Mouse (Mus musculus) common myeloid progenitor, adult 5-6 weeks (primary cell): ENCODE results near the gene Gng12. TPM values are rescaled to one million over a fixed set of nuclear protein-coding genes. Genes with fewer than 3 reads are reported as not detected.

Source experiments
- ATAC-seq: replicated peaks from 2 replicates; pipeline ENCODE4 v1.8.0; 2016; ENCODE audit warnings: low read depth, mild to moderate bottlenecking, moderate TSS enrichment, inconsistent platforms; ENCODE audit not compliant: poor library complexity, severe bottlenecking
- total RNA-seq: library from RNA; stranded (forward); fragments of 200-1000, 187-1606 nt; gene quantifications from 2 replicates; pipeline ENCODE4 v1.2.3, GENCODE M21; 2017

The Gng12 gene
- total RNA-seq, 1 experiment from 2014 or later: 79.5 TPM

DNA sequence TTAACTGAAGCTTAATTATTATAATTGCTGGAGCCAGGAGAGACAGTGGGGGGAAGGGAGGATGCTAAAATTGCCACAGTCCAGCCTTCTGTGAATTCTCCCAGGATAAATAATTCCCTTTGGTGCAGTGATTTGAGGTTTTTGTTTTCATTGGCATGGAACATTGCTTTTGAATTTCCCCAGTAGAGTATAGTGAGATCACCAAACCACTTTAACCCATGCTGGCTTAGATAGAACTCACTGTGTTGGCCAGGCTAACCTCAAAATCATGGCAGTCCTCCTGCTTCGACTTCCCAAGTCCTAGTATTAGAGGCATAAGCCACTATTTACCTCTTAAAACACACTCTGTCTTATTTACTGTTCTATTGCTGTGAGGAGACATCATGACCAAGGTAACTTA, 17.2 kb downstream of the Gng12 start:
- no peak for ATAC-seq

DNA sequence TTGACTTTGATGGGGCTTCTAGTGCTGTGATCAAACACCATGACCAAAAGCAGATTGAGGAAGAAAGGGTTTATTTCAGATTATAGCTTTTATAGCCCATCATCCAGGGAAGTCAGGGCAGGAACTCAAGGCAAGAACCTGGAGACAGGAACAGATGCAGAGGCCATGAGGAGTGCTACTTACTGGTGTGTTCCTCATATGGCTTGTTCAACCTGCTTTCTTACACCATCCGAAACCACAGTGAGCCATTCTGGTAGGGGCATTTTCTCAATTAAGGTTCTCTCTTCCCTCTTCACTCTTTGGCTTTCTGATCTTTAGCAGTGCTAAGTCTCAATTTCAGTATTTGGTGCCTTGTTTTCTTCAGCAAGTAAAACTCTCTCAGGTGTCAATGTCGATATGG, 19.4 kb downstream of the Gng12 start:
- ATAC-seq: no peak

DNA sequence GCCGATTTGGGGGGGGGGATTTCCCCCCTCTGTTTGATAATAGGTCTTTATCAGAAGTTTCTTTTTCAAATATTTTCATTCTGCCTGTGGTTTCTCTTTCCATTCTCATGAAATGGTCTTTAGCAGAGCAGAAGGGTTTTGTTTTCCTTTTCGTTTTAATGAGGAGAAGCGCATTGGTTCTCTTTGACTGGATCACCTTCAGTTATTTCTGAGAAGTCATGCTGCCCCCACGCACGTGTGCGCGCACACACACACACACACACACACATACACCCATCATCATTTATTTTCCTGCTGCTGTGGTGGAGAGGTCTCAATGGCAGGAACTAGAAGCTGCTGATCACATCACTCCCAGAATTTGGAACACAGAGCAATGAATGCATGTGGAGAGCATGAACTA, 20.8 kb downstream of the Gng12 start:
- no peak for ATAC-seq

DNA sequence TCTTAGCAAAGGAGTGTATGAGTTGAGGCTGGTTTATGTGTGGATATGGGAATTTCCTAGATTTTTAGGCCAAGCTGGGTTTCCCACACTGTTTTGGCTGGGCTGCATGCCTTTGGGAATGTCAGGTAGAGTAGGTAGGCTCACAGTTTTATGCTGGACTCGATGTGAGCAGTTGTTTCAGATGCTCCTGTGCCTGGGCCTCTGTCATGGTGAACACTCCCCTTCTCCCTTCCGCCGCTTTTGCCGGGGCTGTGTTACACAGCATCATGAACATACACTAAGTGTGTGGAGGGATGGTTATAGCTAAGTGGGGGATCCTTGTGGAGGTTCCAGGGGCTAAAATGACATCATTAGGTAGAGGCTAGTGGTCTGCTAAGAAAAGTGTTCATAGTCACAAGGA, 24.6 kb downstream of the Gng12 start:
- ATAC-seq: 0 out of 2 replicates have a peak, but pooled peaks have one; percentile 5

DNA sequence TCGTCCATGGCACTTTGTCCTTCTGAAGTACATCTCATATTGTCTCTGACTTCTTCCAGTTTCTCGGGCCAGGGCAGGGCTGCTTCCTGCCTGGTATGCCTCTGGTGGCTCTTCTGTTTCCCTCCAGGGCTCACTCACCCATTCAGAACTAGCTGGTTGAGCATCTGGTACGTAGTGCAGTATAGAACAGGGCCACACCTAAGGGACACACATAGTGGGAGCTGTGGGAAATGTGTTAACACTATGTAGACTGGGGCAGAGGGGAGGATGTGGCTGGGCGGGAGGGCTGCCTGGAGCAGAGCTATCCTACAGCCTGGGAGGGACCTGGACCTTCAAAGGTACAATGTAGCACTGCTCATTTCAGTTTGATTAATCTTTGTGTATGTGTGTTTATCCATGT, 25.6 kb downstream of the Gng12 start:
- no peak for ATAC-seq

DNA sequence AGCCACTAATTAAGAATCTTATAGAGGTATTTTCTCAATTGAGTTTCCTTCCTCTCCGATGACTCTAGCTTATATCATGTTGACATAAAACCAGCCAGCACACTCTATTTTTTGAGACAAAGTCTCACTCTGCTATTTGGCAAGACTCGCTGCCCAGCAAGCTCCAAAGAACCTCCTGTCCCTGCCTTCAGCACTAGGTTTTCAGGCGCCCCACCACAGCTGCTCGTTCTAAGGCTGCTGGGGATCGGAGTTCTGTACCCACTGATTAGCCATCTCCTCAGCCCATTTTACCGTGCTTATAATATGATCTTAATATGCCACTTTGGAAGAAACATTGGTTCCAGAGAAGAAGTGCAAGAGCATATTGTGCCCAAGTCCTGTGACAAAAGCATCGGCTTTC, 26.3 kb downstream of the Gng12 start:
- ATAC-seq: no peak

DNA sequence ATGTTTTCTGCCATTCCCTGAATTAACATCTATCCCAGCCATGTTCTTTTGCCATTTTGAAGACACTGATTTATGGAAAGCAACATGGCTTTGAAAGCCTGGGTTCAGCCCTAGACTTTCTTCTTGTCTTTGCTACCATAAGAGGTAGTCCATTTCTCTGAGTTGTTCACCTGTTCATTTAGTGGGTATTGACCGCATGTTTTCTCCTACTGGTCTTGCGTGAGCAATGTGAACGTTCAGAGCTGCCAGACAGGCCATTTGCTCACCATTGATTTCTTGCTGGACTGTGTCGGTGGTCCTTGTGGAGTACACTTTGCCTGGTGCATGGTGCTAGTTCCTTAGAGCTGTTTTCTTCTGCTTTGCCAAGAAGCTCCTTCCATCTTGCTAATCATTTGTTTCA, 27.7 kb downstream of the Gng12 start:
- ATAC-seq: no peak

DNA sequence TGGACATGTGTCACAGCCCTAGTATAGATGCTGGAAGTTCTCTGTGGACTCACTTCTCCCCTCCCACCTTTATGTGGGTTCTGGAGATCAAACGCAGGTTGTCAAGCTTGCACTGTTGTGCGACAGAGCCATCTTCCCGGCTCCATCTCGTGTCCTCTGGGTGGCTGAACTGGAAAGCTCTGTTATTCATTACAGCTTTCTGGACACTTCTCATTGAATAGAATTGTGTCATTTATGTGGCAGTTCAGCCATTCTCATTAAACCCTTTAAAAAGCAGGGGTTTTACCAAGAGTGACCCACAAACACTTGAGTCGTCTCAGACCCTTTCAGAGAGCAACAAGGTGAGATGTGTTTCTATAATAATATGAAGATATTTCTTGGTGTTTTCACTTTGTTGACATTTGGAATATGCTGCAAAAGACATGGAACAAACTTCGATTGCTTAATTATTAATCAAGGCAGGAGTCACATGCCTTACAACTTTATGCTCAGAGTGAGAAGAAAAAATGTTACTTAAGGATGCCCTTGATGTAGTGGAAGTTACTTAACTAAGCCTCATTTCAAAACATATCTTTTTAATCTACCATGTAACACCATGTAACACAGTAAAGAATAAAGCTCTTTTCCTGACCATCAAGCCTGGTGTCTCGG, 28.2 kb downstream of the Gng12 start:
- no peak for ATAC-seq

DNA sequence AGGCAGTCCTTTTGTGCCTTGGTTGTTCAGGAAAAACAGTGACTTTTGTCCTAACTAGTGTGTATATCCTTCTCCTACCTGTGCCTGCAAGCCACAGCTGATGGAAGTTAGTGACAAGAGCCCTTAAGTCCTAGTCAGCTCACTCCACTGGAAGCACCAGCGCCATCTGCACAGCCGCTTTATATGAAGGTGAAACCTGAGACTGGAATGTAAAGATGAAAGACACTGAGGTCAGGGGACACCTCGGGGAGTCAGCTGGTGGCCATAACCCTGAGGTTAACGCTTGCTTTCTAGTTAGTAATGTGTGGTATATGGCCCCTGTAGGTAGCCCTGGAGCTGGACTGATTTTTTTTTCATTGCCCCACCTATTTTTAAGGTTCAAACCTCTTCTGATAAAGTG, 30.1 kb downstream of the Gng12 start:
- ATAC-seq: no peak

DNA sequence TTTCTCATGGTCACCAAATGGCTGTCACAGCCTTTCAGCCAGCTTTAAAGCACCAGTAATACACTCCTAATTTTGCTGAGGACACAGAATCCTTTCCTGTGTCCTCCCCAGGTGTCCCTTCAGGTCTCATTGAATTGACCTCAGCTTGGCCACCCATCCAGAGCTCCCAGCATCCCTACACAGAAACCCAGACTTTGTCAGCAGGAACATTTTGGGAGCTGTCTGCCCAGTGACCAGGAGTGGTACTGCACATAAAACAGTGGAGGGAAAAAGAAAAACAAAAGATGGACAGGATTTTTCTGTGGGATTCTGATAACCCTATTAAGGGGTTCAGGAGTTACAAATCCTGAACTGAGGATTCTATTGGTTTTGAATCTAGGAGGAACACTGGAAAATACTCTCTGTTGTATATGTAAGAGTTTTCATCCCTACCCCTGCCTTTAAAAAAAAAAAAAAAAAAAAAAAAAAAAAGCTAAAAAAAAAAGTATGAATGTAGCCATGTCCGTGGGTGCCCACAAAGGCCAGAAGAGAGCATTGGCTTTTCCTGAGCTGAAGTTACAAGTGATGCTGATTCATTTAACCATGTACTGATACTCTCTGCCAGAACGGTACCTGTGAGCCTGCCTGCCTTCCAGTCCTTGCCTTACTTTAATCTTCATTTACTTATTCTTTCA, 32.9 kb downstream of the Gng12 start:
- no peak for ATAC-seq

DNA sequence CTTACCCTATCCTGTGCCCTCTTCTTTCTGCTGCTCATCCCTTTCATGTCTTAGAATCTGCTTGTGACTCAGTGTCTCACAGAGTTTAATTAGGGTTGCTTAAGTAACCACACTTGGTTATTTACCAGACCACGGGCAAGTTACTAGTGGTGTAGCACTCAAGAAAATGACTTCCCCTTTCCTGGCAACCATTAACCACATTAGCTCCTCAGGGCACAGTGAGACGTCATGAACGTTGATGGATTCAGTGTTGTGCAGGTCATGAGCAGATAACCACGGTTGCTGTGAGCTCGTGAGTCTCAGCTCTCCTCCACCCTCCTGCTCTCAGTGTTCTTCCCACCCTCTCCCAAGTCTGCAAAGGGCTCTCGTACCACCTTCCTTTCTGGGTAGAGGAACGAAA, 33.5 kb downstream of the Gng12 start:
- ATAC-seq: peak; percentile 94

DNA sequence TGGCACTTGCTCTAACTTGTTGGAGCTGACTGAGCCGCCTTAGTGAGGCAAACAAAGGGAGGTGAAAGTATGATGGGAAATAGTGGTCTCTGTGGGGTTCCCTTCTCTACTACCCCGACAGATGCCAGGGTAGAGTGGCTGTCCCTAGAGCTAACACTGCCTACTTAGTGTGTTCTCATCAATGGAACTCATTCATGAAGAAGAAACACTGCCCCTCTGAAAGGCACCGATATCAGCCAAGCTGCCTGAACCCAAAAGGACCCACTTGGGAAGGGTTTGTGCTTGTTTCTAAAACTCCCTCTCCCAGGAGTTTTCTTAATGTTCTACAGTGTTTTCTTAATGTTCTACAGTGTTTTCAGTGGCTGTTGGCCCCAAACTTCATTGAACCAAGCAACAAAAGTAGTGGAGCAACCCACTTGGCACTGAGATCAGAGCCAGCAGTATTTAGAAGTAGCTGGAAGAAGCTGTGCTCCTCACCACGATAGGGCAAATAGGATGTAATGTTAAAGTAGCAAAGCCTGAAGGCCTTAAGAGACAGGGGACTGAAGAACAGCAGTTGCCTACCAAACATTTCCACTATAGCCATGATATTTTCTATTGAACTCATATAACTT, 36.1 kb downstream of the Gng12 start:
- no peak for ATAC-seq

DNA sequence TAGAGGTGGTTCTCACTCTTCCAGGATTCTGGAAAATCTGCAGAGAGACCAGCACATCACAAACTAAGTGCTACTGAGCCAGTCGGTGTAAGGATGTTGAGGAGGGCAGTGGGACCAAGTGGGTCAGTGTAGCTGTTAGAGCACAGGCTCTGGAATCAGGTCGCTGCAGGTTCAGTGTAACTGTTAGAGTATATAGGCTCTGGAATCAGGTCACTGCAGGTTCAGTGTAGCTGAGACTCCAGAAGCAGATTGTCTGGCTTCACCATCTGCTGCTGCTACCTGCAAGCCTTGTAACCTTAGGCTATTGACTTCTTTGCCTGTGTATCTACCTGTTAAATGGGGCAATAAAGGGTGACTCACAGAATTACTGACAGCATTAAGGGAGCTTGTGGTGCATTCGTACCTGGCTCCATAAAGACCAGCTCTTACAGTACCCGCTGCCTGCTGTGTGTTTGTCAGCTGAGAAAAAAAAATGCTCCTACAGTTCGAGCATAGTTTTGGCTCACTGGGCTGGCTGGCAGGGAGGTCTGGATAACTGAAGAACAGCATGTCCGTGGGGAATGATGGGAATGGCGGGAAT, 44.5 kb downstream of the Gng12 start:
- ATAC-seq: no peak

DNA sequence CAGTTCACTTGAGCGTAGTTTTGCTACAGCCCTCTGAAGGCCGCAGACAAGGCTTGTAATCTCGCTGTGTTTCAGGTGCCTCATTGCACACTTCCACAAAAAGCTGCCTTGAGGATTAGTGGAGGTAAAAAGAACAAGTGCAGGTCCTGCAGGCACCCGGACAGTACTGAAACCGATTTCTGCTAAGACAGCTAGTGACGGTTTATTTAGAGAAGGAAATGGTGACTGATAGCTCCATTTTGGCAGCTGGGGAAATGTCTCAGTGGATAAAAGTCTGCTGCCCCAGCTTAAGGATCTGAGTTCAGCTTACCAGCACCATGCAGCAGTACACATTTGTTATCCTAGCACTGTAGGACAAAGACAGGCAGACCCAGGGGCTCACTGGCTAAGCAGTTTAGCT, 45.6 kb downstream of the Gng12 start:
- peak; percentile 46 for ATAC-seq

DNA sequence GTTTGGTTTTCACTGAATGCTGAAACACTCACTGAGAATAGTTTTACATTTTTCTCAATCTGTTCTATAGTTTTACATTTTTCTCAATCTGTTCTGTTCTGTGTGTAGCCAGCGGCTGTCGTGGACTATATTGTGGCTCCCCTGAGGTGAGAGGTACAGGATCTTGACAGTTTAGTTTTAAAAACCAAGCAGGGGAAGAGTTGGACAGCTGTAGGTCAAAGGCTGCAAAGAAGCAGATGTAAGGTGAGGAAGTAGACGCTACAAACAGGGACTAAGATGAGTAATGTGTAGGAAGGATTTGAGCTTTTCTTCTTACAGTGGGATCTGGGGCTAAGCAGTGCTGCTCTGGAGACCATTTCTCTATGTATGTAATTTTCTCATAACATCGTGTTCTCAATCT, 46.6 kb downstream of the Gng12 start:
- no peak for ATAC-seq

DNA sequence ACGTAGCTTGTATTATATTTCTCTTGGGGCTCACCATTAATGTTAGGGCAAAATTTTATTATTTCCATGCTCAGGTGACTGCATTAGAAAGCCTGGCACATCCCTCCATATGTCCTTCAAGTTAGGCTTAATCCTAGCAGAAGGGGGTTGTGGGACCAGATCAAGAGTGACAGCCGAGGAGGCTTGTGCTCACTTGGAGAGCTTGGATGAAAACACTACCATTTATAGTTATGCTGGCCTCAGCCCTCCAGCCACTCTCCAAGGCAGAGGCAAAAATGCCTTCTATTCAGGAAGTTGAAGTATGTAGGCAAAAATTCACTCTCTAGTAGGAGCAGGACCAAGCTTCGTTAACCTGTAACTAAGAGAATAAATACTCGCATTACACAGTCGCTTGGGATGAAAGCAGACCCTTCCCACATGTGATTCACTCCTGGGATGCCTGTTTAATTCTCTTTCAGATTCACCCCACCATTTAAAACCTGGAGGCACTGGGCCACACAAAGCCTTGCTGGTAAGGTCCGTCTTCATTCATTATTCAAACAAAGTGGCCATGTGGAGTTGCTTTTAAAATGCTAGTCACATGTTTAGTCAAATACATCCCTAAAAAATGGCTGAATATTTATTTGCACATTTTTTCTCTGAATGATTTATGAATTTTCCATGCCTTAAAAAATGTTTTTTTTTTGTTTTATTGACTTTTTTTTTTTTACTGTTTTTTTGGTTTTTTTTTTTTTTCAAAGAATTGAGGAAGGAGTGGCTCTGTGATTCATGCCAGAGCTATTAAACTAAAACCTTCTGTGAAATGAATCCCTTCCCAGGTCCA, 47.4 kb downstream of the Gng12 start:
- ATAC-seq: no peak

DNA sequence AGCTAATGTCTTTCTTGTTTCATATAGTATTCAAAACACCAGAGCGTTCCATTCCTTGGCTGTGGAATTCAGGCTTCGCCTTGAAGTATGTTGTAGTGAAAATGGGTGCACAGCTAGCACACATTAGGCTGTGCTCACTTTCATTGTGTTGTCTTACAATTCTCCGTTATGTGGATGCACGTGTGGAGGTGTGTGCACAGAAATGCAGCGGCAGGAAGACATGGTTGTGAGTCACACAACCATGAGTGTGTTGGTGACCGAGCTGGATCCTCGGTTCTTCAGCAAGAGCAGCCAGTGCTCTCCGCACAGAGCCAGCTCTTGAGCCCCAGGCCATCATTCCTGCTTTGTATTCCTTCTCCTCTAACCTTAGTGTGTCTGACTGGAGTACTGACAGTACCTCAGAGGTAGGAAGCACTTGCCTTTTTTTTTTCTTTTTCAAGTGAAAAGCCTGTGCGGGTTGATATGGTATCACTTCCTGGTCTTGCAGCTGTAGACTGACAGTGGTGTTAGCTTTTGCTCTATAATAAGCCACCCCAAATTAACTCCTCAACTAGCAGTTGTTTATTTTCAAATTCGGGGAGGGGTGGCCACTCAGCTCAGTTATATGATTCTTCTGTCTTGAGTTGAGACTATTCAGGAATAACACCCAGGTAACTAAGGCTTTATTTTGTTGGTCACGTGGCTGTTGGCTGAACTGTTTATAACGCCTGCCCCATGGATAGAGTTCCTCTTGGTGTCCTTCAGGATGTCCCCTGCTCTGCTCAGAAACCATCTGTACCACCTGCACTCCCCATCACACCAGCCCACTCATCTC, 48.2 kb downstream of the Gng12 start:
- ATAC-seq: peak; percentile 58

DNA sequence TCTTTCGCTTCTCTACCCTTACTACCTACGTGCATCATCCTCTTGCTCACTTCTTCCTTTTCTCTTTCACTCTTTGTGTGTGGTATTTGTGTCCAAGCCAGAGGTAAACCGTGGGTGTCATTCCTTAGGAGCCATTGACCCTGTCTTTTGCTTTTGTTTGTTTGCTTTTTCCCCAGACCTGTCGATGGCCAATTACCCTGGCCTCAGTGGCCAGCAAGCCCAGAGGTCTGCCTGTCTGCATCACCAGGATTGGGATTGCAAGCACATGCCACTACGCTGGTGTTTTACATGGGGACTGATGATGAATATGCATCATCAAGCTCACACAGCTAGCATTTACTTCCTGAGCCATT, 48.8 kb downstream of the Gng12 start:
- ATAC-seq: no peak

DNA sequence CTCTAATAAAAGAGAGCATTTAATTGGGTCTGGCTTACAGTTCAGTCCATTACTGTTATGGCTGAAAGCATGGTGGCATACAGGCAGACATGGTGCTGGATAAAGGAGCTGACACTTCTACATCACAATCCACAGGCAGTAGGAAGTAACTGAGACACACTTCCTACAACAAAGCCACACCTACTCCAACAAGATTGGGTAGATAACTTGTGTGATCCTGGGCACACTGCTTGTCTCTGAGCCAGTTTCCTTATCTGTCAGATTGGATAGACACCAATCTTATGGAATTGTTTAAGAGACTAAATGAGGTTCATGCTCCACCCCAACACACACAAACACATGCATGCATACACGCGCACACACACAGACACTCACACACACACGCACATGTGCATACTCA, 51.9 kb downstream of the Gng12 start:
- no peak for ATAC-seq

DNA sequence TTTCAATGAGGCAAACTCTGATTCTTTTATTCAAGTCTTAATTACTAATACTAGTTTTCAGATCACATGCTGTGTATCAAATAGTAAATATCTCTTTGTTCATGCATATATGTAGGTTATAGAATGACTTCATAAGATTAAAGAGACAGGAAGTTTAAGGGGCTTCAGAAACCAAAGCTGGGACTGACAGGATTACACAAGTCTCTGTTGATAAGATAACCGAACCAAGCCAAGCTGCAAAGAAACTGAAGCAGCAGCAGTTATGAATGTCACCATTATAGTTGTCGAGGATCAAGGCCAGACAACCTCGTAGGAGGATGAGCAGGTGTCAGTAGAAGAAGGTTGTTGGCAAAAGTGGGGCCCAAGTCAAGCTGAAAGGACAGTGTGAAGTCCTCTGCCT, 52.7 kb downstream of the Gng12 start:
- ATAC-seq: no peak
